Mouse (Mus musculus) neural tube, embryonic 14.5 days (tissue): ENCODE measurements around the gene B4galnt4. TPM values are rescaled to one million over a fixed set of nuclear protein-coding genes. Genes with fewer than 3 reads are reported as not detected.
"Not testable (repeated sequence)": the region's sequence is repeated elsewhere in the genome, so short reads cannot be mapped to it uniquely, and the experiment has no call there.

ENCODE experiments used
- ATAC-seq: fragments of 200-750 bp; cut with Nextera tagmentation; 2 replicates; pipeline ENCODE4 v1.8.0; 2017; ENCODE audit warnings: low read depth, mild to moderate bottlenecking, moderate TSS enrichment, moderate library complexity
- H3K27ac ChIP-seq: fragments of 300-500 bp; sonication (generic); 2 replicates; pipeline ENCODE4 v1.5.1; 2014; ENCODE audit warnings: low read depth, mild to moderate bottlenecking, control low read depth, low read length, moderate library complexity, mixed read lengths
- H3K27me3 ChIP-seq: fragments of 300-500 bp; sonication (generic); 2 replicates; pipeline ENCODE4 v1.6.1; 2014; ENCODE audit warnings: low read length; ENCODE audit not compliant: control insufficient read depth, insufficient read depth
- H3K36me3 ChIP-seq: fragments of 300-500 bp; sonication (generic); 2 replicates; pipeline ENCODE4 v1.6.1; 2014; ENCODE audit warnings: low read length, mixed read lengths; ENCODE audit not compliant: control insufficient read depth, insufficient read depth
- H3K4me1 ChIP-seq: fragments of 300-500 bp; sonication (generic); 2 replicates; pipeline ENCODE4 v1.6.1; 2014; ENCODE audit warnings: low read length; ENCODE audit not compliant: control insufficient read depth, insufficient read depth
- H3K4me2 ChIP-seq: fragments of 300-500 bp; sonication (generic); 2 replicates; pipeline ENCODE4 v1.6.1; 2014; ENCODE audit warnings: mild to moderate bottlenecking, low read depth, low read length, control low read depth
- H3K4me3 ChIP-seq: fragments of 300-500 bp; sonication (generic); 2 replicates; pipeline ENCODE4 v1.5.1; 2014; ENCODE audit warnings: low read depth, low read length, control low read depth, mixed read lengths
- H3K9ac ChIP-seq: fragments of 300-500 bp; sonication (generic); replicated peaks from 2 replicates; pipeline ENCODE4 v1.6.1; 2014; ENCODE audit warnings: low read depth, mild to moderate bottlenecking, control low read depth, low read length, mixed read lengths
- H3K9me3 ChIP-seq: fragments of 300-500 bp; sonication (generic); 2 replicates; pipeline ENCODE4 v1.6.1; 2016; ENCODE audit warnings: low read length; ENCODE audit not compliant: control insufficient read depth
- WGBS: fragments of 180-500 bp; shearing (Covaris S2); extraction: QIAGEN DNeasy Blood & Tissue Kit; methylation state at CpG from one replicate; pipeline ENCODE4 v1.1.7; 2014; 5-methylcytosine and 5-hydroxymethylcytosine counted together
- polyA plus RNA-seq: library from polyadenylated mRNA; unstranded; fragments of >200 nt; fragmentation: Nextera tagmentation; extraction: Ambion mirVana; gene quantifications from 2 replicates; pipeline ENCODE4 v1.2.1, GENCODE M21; 2014

B4galnt4 gene
- polyA plus RNA-seq, 1 experiment from 2014 or later, result 34.8 TPM

DNA sequence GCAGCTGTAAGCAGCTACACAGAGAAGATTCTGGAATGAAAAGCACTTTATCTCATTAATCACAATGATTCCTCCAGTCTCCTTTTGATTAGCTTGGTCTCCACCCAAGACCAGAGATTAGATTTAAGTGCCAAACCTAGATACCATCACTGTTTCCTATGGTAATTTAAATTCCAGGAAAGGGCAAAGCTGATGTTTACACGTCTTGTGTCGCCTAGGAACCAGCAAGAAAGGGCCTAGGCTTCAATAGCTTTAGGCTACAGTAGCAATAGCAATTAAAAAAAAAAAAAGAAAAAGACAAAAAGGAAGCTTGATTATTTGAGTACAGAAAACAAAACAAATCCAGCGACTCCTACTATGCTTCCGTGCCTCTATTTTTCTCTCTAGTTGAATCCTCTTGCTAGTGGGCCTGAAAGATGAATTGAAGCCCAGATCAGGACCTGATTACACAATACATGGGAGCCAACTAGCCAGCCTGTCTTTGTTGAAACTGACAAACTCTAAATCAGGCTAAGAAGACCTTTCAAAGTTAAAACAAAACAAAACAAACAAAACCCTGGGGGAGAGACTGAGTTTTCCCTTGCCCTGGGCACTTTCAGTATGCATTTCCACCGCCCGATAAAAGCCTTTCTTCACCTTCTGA, 34.7 kb upstream of the B4galnt4 start:
- Histone ChIP-seq H3K4me3 (no peak overlapping the region), H3K9me3 (no peaks in the 10 kb centered on the region), H3K4me1 (no peaks in the 10 kb centered on the region), H3K9ac (no peak overlapping the region), H3K4me2 (no peak overlapping the region), H3K36me3 (no peaks in the 10 kb centered on the region), H3K27ac (peak overlapping the region; percentile 71; the same call in 1 of the 2 replicates), H3K27me3 (no peaks in the 10 kb centered on the region)
- peak; percentile 55; the same call in 1 of the 2 replicates for ATAC-seq
- 11% methylated on average over 6 of the region's 6 CpGs for WGBS

DNA sequence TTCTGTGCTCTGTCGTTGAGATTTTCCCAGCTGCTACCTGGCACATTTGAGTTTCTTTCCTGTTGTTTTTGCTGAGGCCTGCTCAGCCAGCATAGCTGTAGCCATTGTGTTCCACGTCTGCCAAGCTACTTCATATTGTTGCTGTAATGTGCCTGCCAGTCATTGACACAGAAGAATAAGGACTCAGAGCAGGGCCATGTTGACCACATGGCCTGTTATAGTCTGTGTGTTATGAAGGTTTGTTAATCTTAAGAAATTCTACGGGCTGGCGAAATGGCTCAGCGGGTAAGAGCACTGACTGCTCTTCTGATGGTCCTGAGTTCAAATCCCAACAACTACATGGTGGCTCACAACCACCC, 34.2 kb upstream of the B4galnt4 start:
- Histone ChIP-seq H3K9me3 (no peaks in the 10 kb centered on the region), H3K27ac (0 out of 2 replicates have a peak overlapping the region, but pooled peaks have one; percentile 7), H3K4me1 (no peaks in the 10 kb centered on the region), H3K36me3 (no peaks in the 10 kb centered on the region), H3K4me3 (no peak overlapping the region), H3K9ac (no peak overlapping the region), H3K27me3 (no peaks in the 10 kb centered on the region), H3K4me2 (no peak overlapping the region)
- ATAC-seq, result peak; percentile 39; the same call in 1 of the 2 replicates
- 44% methylated on average over 5 of the region's 5 CpGs for WGBS

- no peak within 1 kb of the TSS for H3K4me2 ChIP-seq
- H3K27me3 ChIP-seq, result no peaks in the 10 kb centered on the region
- WGBS, result 87% methylated on average over 2 of the region's 2 CpGs
- no peak within 1 kb of the TSS for H3K27ac ChIP-seq
- H3K4me1 ChIP-seq, result no peaks in the 10 kb centered on the region
- ATAC-seq, result no peak
- H3K9ac ChIP-seq, result no peak within 1 kb of the TSS
- no peak within 1 kb of the TSS for H3K4me3 ChIP-seq
- no peaks in the 10 kb centered on the region for H3K36me3 ChIP-seq
- H3K9me3 ChIP-seq, result no peaks in the 10 kb centered on the region
Measured at GRCm38 (mm10) chr7:141028831-141029230, 32.1 kb upstream of the B4galnt4 start, which contains the start of gene Gm17387. Gene Gm17387 (plus strand): TSS chr7:141029131.

DNA sequence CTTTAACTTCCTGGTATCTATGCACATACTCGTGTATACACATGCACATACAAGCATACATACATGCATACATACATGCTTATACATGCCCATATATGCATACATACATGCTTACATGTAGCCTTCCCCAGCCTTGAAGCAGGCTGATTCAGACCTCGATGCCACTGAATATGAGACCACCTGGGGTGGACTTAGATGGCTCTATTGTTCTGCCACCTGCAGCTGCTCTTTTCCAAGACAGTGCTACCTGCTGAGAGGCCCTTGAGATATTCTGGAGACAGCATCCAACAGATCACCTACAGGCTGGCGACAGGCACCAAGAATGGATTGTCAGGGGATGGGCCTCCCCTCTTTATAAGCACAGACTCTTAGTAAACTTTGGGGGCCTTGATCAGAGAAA, 30.5 kb upstream of the B4galnt4 start:
- no peak for ATAC-seq
- WGBS, result 48% methylated on average over 3 of the region's 3 CpGs

GRCm38 (mm10) chr7:141032458-141033167, 28.3 kb upstream of the B4galnt4 start:
- no peak overlapping the region for H3K4me2 ChIP-seq
- H3K27ac ChIP-seq, result no peak overlapping the region
- no peaks in the 10 kb centered on the region for H3K36me3 ChIP-seq
- H3K9me3 ChIP-seq, result no peaks in the 10 kb centered on the region
- 87% methylated on average over 9 of the region's 9 CpGs for WGBS
- H3K4me1 ChIP-seq, result no peaks in the 10 kb centered on the region
- no peak for ATAC-seq
- no peaks in the 10 kb centered on the region for H3K27me3 ChIP-seq
- H3K9ac ChIP-seq, result no peak overlapping the region
- H3K4me3 ChIP-seq, result no peak overlapping the region

More for the DNA sequence above, 30.5 kb upstream of the B4galnt4 start:
- Histone ChIP-seq H3K9me3 (no peaks in the 10 kb centered on the region), H3K4me3 (no peak overlapping the region), H3K27ac (no peak overlapping the region), H3K36me3 (no peaks in the 10 kb centered on the region), H3K9ac (no peak overlapping the region), H3K27me3 (no peaks in the 10 kb centered on the region), H3K4me2 (no peak overlapping the region), H3K4me1 (no peaks in the 10 kb centered on the region)

- WGBS, result 94% methylated on average over 1 of the region's 2 CpGs
- not testable (repeated sequence) for H3K27me3 ChIP-seq, ATAC-seq, H3K9ac ChIP-seq, H3K36me3 ChIP-seq, H3K9me3 ChIP-seq, H3K4me1 ChIP-seq, H3K27ac ChIP-seq, H3K4me2 ChIP-seq, H3K4me3 ChIP-seq
Measured at GRCm38 (mm10) chr7:141036624-141037023, 24.3 kb upstream of the B4galnt4 start.

DNA sequence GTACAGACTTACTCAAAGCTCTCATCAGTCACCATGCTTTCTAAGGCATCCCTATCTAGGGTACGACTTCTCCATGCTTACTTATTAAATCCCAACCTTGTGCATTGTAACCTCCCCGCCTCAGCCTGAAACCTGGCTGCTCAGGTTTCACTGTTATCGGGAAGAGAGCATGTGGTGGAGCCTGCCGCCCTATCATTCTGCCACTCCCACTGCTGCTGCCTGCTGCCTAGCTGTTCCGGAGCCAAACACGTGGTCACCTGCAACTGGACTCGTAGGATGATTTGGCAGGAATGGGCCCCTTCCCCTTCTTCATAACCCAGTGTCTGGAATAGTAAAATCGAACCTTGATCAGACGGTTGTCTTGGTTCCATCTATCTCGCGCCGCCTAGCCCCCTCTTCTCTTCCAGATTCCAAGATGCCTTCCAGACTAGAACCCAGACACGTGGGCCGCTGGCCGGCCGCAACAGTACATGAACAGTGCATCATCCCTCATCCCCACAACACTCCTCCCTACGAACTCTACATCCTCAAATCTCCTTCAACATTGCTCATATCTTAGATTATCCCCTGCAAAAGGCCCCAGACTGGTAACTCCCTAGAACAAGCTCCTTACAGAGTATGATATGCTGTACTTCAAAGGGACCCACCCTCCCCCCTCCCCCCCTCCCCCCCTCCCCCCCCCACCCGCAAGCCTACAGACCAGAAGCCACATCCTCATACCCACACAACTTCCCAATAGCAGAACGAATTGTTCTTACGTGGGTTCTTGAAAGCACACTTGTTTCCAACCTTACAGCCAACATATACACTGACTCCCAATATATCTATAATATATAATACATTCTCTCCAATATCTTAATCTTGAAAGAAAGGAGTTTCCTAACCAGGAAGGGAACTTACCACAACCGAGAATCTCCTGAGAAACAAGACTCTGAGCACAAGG, 22.5 kb upstream of the B4galnt4 start:
- Histone ChIP-seq H3K4me1 (no peaks in the 10 kb centered on the region), H3K36me3 (no peaks in the 10 kb centered on the region), H3K4me2 (no peak overlapping the region), H3K27ac (no peak overlapping the region), H3K9me3 (no peaks in the 10 kb centered on the region), H3K4me3 (no peak overlapping the region), H3K27me3 (no peaks in the 10 kb centered on the region), H3K9ac (no peak overlapping the region)
- 85% methylated on average over 20 of the region's 21 CpGs for WGBS
- ATAC-seq, result no peak

DNA sequence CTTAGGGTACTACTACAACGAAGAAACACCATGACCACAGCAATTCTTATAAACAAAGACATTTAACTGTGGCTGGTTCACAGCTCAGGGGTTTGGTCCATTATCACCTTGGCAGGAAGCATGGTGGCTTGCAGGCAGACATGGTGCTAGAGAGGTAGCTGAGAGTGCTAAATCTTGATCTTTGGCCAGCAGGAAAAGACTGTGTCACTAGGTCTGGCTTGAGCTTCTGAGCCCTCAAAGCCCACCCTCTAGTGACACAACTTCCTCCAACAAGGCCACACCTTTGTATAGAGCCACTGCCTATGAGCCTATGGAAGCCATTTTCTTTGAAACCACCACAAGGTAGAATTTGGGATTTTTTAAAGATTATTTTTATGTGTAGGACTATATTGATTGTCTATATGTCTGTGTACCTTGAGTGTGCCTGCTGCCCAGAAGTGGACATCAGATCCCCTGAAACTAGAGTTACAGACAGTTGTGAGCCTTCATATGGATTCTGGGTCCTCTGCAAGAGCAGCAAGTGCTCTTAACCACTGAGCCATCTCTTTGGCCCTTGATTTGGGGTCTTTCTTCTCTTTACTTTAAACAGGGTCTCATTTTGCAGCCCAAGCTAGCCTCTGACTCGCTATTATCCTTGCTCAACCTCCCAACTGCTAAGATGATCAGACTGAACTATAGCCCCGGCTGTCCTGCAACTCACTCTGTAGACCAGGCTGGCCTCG, 21.4 kb upstream of the B4galnt4 start:
- Histone ChIP-seq H3K4me3 (no peak overlapping the region), H3K27ac (no peak overlapping the region), H3K9me3 (no peaks in the 10 kb centered on the region), H3K27me3 (no peaks in the 10 kb centered on the region), H3K4me2 (no peak overlapping the region), H3K9ac (no peak overlapping the region), H3K36me3 (no peaks in the 10 kb centered on the region), H3K4me1 (no peaks in the 10 kb centered on the region)
- no peak for ATAC-seq
- WGBS, result 97% methylated on average over 4 of the region's 4 CpGs
